Mouse (Mus musculus) cerebellum, adult 18-20 months (tissue): Measurements from ENCODE around the gene Dhrs4.

Source experiments
- DNase-seq, 2 experiments: peaks; one replicate each; pipeline ENCODE4 v3.0.0; 2021

Gene Dhrs4

DNA sequence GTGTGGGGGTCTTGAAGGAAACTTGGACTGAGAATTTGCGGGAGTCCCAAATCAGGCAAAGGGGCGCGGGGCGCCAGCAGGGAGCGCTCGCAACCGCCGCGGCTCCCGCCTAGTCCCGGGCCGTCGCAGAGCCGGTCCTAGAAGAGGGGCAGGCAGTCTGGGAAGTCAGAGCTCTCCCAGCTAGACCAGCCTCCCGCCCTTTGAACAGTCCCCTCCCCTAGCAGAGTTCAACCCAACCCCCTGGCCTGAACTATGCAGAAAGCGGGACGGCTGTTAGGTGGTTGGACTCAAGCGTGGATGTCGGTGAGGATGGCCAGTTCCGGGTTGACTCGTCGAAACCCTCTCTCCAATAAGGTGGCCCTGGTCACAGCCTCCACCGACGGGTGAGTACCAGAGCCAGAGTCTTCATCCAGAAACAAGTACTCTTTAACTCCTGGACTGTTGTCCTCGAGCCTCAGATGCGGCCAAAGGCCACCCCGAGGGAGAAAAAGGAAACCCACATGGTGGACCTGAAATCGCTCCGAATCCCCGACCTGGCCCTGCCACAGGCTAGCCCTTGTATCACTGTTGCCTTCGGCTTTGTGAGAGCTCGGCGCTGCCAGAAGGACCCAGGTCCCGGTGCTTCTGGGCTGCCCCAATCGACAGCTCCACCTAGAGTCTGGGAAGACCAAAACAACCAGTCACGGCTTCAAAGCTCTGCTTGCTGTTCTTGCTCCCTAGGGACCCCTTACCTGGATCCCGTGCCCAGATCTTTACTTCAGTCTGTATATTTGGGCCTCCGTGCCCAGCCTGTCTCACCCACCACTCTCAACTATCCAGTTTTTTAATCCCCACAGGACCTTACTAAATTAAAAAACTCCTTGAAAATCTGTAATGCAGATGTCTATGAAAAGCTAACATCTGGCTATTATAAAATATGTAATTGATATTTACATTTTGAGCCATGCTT is at the start of gene Dhrs4:
TSS of gene Dhrs4 (plus strand) at position 108 of the 949 bp plus-strand sequence.
- peak; percentile 81 to 82 for DNase-seq

- no peak for DNase-seq
Measured at GRCm38 (mm10) chr14:55430255-55430654, 48.3 kb upstream of the Dhrs4 start.

DNA sequence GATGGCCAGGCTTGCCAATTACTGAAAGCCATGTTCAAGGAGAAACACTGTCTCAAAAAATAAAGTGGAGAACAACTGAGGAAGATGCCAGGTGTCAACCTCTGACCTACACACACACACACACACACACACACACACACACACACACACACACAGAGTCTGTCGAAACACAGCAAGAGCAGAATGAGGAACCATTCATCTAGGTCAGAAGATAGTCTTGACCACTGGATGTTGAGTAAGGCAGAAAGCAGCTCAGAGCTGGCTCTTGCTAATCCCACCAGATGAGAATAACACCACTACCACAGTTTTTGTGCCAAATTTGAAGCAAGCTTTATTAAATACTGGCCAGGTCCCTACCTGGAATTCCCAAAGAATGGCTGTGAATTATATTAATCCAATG is 45.5 kb upstream of the Dhrs4 start:
- no peak for DNase-seq

DNA sequence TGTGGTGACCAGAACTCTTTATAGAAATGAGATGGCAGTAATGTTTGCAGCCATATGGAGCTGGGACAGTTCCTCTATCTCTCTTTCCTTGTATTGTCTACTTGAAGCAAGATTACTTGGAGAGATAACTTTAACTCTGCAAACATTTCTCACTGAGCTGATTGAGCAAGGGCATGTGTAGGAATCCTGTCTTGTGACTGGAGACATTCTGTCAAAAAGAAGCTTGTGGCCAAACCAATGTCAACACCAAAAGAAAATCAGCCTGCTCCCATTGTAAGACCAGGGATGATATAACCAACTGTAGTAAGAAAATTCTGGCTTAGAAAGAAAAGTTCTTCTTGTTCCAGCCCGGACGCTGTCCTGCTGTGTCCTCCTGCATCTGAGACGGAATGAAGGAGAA is 43.7 kb upstream of the Dhrs4 start:
- DNase-seq, result no peak

GRCm38 (mm10) chr14:55437118-55437517 is 41.4 kb upstream of the Dhrs4 start:
- DNase-seq, result no peak

DNA sequence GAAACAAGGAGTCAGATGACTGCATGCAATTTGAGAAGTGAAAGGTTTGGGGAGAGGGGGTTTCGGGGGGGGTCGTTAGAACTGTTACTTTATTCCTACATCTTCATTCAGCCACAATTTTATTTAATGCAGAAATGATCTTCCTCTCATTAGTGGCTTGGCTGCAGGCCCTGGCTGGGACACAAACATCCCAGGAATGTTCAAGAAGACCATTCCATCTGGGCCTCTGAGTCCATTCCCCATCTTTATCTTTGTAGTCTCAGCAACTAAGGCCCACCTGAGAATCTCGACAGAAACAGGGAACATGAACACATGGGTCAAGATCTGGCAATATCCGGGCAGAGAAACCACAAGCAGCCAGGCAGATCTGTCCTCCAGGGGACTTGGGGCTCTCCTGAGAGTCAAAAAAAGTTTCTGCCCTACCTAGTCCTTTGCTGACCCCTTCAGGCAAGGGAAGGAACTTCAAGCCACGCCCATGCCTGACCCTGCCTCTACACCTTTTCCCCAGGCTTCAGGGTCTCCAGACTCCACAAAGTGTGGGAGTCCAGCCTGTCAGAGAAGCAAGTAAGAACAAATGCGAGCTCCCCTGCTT is 40.3 kb upstream of the Dhrs4 start:
- DNase-seq, result peak; percentile 73 to 77

- DNase-seq, result no peak
Measured at GRCm38 (mm10) chr14:55457693-55458092, 20.9 kb upstream of the Dhrs4 start.

- peak; percentile 83 to 85 for DNase-seq
Measured at GRCm38 (mm10) chr14:55458273-55458672, 20.3 kb upstream of the Dhrs4 start.

DNA sequence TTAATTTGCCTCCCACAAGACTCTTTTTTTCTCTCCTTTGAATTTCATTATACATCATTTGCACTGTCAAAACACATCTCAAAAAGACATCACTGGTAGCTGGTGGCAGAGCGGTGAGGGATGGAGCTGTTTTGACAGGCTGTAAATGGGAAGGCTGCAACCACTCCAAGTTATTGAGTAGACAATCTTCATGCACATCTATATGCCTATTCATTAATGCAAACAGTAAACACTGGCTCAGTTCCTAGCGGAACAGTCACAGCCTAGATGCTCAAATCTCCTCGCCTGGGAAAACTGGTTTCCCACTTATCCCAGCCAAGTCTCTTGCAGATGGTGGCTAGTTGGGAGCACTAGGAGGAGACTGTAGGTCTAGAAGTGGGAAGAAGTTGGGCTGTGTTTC is 19.8 kb upstream of the Dhrs4 start:
- DNase-seq, result no peak

- no peak for DNase-seq
Measured at GRCm38 (mm10) chr14:55459796-55460195, 18.8 kb upstream of the Dhrs4 start.

- DNase-seq, result no peak
Measured at GRCm38 (mm10) chr14:55460297-55460696, 18.3 kb upstream of the Dhrs4 start.

DNA sequence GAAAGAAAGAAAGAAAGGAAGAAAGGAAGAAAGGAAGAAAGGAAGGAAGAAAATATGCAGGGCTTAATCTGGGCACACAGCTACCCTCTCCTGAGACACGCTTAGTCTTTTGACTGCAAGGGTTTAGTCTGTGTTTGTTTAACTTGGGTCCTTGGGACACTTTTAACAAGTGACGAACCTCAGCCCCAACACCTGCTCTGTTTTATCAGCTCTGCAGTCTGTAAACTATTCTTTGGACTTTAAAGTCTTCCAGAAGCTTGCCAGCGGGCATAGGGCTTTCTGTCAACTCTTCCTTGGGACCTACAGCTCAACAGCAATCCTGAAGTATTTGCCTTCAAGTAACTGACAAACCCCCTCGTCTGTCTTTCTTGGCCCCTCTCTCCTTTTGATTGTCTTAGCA is 16.8 kb upstream of the Dhrs4 start:
- no peak for DNase-seq

DNA sequence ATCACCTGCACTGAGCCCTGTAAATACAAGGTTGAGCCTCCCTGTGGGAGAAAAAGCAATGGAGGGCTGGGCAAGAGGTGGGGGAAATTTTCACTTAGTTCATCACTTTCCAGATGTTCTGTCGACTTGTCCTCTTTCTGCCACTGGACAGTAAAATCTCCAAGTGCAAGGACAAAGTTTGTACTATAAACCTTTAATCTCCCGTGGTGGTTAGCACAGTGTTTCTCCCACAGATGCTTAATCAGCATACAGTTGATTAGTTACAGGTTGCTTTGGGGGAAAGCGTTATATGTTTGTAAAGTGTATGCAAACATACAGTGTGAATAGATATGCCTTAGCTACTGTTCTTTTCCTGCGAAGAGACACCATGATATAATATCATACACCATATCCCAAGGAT is 12.1 kb upstream of the Dhrs4 start:
- no peak for DNase-seq

DNA sequence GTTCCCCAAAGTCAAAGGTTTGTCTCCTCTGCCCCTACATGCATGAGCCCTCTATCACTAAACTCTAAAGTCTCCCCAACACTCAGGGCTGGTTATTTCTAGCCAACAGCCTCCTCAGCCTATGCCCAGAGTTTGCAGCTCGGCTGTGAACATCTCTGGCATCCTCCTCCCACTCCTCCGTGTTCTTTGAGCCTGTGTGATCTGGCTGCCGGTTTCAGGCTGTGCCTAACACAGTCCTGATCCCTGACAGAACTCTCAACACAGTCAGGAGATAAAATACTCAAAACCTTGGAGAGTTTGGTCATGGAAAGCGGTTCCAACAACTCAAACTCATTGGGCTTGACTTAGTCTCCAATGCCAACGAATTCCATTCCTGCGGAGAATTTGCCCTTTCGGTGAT is 11.4 kb upstream of the Dhrs4 start:
- DNase-seq, result no peak

DNA sequence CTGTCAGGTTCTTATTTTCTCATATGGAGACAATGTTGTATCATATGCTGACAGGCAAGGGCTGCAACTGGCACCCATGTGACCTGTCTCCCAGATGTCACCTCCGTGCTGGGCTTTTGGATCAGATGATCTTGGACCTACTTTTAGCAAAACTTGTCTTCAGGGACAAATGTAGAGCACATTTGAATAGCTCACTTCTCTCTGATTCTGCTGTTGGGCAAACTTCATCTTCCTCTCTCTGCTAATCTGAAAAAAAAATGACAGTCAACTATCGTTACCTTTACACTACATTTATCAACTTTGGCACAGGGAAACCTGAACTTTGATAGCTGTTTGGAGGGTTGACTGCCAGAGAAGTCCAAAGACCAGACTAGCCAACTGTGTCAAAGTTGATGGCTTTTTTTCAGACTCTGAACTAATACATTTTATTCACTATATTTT is 10.2 kb upstream of the Dhrs4 start:
- DNase-seq, result no peak

DNA sequence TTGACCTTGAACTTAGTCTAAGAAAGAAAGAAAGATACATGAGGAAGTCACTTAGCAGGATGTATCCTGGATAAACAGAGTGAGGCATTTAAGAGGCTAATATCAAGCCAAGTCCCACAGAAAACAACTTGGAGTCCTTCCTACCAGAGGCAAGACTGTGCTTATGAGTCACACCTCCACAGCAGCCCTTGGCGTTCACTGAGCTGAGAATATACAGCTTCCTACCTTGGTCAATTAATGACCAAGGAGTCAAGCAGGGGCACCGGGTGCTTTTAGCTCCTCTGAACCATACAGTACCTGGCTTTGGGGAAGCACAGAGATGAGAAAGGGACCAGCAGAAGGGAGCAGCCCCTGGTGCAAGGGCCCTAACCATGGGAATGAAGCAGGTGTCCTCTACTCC is 9.5 kb upstream of the Dhrs4 start:
- DNase-seq, result no peak

- DNase-seq, result no peak
Measured at GRCm38 (mm10) chr14:55469821-55470220, 8.7 kb upstream of the Dhrs4 start.

GRCm38 (mm10) chr14:55470806-55471205 is 7.8 kb upstream of the Dhrs4 start:
- no peak for DNase-seq

- DNase-seq, result no peak
Measured at GRCm38 (mm10) chr14:55475654-55476053, 2.9 kb upstream of the Dhrs4 start.

- DNase-seq, result no peak
Measured at GRCm38 (mm10) chr14:55477421-55477820, 1.1 kb upstream of the Dhrs4 start.

DNA sequence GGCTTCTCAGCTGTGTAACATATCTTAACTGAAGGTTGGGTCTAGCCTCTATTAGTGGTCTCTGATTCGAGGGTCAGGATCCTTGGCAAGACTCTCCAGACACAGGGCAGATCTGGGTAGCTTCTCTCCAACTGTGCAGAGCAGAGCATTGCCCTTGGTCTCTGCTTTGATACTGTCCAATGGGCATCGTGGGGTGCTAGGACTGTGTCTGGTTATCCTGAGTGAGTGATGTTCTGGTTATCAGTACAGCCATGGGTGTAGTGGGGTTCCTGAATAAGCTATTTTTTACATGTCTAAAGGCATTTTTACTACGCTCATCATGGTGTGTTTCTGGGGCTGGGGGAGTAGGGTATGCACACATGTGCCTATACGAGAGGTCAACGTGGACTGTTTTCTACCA is 729 bp upstream of the Dhrs4 start:
- no peak for DNase-seq

- DNase-seq, result no peak
Measured at GRCm38 (mm10) chr14:55479629-55480028, 1.1 kb downstream of the Dhrs4 start.

DNA sequence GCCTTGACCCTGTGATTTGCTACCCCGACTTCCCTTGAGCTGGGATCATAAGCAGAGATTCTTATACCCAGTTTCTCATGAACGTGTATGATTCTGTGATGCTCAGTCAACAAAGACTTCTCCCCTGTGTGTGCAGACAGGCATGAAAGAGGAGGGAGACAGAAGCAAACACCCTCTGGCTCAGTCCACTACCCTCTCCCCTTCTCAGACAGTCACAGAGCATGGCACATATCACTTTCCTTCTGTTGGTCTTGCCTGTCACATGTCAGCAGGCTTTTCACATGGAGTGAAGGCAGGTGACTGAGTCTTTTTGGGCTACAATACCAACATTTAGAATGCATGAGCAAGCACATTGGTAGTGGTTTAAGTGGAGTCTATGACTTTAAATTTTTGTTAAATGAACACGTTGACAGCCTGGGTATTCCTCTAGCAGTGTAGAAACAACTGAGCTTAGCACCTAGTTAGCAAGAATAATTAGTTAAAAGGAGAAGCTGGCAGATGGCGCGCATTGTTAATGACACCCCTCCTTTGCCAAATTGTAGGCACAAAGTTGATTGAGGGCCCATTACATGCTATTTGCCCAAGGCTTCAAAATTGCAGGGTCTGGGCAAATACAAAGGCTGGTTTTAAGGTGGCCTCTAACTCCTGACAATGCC is 6.0 kb downstream of the Dhrs4 start:
- no peak for DNase-seq

- no peak for DNase-seq
Measured at GRCm38 (mm10) chr14:55486836-55487235, 8.3 kb downstream of the Dhrs4 start.
